Mouse (Mus musculus): Measurements from ENCODE around the gene Glrx.
"Not testable (repeated sequence)": the region's sequence is repeated elsewhere in the genome, so short reads cannot be mapped to it uniquely, and the experiment has no call there.

The Glrx gene

DNA sequence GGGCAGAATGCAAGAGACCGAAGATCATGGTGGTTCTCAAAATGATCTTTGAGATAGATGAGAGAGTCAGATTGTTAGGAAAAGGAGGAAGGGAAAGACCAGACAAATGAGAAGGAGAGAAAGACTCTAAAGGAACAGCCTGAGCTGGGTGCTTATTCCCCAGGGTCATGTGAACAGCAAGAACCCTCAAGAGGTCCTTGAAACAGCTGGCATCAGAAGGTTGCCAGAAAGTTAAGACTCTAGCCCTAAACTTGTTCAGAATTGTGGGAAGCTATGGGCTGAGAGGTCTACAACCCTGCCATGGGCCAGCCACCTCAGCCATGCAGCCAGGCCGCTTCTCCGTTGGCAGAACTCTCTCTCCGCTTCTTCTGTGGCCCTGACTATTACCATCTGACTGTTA lies 1.2 kb upstream of the Glrx start:
- DNase-seq: no peak

- DNase-seq: no peak
These were observed 1.2 kb downstream of the Glrx start for GRCm38 (mm10) chr13:75840752-75841285.

DNA sequence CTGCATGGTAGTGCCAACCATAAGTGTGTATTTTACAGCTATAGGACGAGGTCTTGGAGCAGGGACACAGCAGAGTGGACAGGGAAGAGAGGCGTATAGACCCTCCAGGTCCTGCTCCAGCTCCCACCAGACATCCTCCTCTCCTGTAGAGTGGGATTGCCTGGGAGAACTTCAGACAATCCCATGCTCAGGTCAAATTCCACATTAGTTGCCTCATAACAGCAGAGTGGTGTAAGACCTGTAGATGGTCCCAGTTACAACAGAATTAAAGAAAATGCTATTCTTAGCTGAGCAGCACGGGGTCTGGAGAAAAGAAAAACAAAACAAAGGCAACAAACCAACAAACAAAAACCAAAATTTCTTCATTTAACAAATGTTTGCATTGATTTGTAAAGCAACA lies 2.3 kb downstream of the Glrx start:
- DNase-seq: no peak

DNA sequence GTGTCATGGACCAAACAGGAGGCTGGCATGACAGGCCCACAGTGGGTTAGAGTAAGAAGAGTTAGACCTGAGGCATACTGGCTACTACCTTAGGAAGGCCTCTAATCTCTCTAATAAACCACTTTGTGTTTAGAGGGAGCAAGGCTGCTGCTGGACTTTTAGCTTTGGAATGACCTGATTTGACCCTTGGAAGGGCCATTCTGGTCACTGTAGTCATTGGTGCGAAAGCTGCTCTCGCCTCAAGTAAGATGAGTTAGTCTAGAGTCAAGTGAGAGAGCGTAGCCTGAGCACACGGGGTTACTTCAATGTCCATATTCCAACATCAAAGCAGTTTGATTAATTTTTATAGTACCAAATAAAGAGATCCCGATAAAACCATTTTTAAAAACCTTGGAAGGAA lies 3.7 kb downstream of the Glrx start:
- no peak for DNase-seq

GRCm38 (mm10) chr13:75843993-75844683 lies 4.5 kb downstream of the Glrx start:
- no peak for DNase-seq

GRCm38 (mm10) chr13:75844833-75845518 lies 5.3 kb downstream of the Glrx start:
- no peak for DNase-seq

DNA sequence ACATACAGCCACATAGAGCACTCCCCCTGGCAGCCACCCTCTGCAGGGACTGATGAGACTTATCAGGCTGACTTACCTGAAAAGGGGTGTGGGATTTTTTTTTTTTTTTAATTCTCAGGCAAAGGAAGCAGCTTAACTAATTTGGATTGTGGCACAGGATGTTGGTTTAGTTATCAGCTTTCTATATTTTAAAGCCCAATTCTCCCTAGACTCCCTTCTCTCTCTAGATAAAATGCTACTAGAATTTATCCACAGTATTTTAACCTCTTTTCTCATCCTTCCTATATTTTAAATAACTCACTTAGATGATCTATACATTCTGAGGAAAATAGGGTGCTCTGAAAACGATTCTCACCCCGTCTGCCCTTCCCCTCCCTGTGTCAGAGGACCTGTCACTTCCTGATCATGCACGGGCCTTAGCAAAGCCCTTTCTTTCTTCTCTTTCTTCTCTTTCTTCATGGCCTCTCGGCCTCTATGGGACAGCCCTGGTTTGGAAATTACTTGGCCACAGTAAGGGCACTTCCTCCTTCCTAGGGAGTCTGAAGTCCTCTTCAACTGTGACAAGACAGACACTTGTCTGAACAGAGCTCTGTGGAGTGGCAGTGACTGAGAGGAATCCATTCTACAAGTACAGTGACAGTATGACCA lies 6.0 kb downstream of the Glrx start:
- no peak for DNase-seq

GRCm38 (mm10) chr13:75847027-75847426 lies 7.4 kb downstream of the Glrx start:
- DNase-seq: no peak

DNA sequence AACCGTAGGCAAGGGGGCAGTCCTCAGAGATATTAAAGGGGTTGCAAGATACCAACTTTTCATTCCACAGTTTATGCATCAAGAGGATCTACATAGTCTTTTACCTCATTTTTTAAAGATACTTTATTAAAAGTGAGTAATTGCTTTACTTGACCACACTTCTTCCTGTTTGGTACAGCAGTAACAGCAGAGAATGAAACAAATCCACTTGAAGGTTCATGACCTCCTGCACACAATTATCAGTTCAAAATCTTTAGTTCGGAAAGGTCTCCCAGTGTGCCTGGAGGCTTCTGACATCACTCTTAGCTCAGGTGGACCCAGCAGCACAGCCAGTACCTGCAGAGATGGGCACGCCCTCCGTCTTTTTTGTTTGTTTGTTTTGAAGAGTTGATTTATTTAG lies 12.4 kb downstream of the Glrx start:
- DNase-seq: no peak

GRCm38 (mm10) chr13:75853118-75853517 lies 13.4 kb downstream of the Glrx start:
- DNase-seq: no peak

GRCm38 (mm10) chr13:75859264-75859844 lies 19.7 kb downstream of the Glrx start:
- no peak for DNase-seq

DNA sequence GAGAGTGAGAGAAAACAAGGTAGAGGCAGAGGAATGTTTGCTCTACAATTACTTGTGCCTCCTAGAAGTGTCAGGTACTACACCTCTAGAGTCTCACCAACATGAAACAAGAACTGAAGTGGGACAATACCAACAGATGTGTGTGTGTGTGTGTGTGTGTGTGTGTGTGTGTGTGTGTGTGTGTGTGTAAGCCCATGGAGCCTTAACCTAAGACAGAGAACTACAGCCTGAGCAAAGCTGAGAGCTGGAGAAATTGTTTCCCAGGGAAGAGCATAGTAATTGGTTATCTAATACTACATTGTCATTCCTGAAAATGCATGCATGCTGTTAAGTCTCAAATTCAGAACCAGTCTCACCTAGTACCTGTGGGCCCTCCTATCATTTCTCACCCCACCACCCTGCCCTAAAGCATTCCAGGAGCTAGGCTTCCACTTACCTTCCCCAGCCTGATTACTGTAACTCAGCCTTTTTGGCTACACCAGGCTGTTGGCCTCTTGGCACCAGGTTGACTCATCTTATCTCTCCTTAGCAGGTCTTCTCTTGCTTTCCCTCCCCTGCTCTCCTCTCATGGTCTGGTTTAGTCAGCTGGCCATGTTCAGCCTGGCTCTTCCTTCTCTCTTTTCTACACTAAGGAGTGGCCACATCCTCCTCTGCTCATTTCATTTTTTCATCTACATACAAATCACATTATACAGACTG lies 26.0 kb downstream of the Glrx start:
- DNase-seq: no peak

GRCm38 (mm10) chr13:75867876-75868275 lies 28.2 kb downstream of the Glrx start:
- DNase-seq: no peak

DNA sequence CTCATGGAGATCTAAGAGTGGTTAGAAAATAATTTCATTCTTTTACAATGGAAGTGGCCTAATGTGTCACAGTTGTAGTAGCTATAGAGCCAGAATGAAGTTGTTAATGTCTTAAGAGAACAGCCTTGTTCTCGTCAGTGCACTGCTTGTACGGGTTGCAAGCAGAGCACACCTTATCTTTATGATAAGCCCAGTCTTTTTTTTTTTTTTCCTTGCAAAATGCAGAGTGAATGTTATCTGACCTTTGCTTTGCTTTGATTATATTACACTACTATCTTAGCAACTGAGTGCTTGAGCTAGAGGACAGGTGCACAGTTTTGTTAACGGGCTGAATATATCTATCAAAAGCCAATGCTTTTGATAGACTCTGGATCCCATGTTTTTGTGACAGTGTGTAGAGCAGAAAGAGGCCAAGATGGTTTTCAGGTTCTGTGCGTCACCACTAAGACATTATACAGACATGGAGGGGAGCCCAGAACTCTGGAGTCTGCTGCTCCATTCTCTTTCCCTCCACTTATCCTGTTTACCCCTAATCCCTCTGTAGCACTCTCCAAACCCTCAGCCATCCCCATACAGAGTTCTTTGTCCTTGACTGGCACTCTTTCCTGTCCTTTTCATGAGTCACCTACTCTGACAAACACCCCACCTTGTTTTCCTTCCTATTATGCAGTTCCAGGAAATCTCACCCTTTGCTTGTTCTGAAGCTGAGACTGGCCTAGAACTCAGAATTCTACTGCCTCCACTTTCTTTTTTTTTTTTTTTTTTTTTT lies 35.1 kb downstream of the Glrx start:
- DNase-seq: no peak

DNA sequence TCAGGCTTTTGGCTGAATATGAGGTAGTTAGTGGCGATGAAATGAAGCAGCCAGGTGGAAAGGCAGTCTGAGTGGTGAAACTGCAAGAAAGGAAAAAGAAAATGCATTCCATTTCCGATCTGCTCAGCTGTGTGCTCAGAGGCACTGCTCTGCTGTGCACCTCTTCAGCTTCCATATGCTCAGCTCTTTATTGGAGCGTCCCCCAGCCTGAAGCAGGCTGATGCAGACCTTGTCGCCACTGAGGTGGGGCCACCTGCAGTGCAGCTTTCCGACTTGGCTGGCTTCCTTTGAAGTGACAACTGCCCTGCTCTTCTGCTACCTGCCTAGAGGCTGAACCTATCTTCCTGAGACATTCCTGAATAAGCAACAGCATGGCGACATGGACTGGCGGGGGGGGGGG lies 36.5 kb downstream of the Glrx start:
- DNase-seq: not testable (repeated sequence)

DNA sequence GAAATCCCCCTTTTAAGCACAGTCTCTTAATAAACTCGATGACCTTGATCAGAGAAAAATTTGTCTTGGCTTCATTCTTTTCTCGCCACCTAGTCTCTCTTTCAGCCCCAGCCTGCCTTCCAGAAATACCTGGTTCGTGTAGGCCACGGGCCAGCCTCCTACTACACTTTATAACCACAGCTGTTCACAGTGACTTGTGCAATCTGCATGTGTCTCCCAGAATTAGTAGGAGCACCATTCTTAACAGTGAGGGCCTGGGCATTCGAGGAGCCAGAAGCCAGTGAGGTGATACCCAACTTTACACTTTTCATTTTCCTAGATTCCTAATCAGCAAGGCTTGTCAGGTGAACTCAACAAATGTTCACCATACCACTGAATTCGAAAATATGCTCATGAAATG lies 36.9 kb downstream of the Glrx start:
- no peak for DNase-seq

DNA sequence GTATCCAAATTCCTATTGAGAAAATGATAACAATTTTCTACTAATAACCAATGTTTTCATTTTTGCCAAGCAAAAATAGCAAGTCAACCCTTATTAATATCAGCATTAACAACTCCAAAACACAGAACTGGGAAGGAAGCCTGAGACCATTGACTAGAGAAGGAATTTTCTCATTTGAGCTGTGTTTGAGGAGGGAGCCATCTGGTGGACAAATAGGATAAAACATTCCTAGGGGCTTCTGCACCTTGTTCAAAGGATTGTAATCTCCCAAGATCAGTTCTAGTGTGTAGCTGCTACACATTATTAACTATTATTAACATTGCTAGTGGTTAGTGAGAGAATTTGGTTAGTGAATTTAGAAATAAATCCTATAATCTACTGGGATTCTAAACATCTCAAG lies 38.2 kb downstream of the Glrx start:
- DNase-seq: no peak

DNA sequence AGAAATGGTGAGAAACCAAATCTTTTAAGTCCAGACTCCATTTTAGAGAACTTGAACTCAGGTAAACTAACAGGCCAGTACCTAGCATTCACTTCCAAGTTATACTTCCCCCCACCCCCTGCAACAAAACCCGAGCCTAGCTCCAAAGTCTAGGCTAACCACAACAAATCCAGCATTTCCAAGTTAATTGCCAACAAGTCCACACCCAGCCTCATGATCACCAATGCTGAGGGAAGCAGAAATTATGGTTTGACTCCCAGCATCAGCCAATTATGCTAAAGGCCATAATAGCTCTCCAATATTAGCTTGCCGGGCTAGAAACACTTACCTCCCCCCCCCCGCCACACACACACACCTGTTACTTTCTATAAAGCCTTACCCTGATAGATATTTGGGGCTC lies 40.1 kb downstream of the Glrx start:
- no peak for DNase-seq

DNA sequence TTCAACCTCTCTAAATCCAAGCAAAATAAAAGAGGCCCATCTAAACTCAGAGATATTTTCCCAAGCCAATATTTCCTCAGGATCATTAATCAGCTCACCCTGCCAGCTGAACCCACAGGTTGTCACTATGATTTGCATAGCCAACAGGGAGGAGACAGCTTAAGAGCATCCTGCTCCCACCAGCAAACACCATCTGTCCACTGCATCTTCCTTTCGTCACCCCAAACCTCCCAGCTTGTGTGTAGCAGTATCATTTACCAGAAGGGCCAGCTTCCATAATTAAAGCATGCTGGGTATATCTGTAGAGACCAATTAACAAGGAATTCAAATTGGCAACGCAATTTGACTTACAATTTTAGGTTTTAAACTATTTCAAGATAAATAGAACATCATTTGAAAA lies 40.8 kb downstream of the Glrx start:
- DNase-seq: no peak

GRCm38 (mm10) chr13:75883792-75884191 lies 44.1 kb downstream of the Glrx start:
- no peak for DNase-seq

GRCm38 (mm10) chr13:75891868-75892267 lies 52.2 kb downstream of the Glrx start:
- no peak for DNase-seq

GRCm38 (mm10) chr13:75892291-75892690 lies 52.6 kb downstream of the Glrx start:
- DNase-seq: no peak
